Mouse (Mus musculus) heart, embryonic 14.5 days (tissue): ENCODE measurements around the gene Gm21887. TPM values are rescaled to one million over a fixed set of nuclear protein-coding genes. Genes with fewer than 3 reads are reported as not detected.
"Not testable (repeated sequence)": the region's sequence is repeated elsewhere in the genome, so short reads cannot be mapped to it uniquely, and the experiment has no call there.

ENCODE experiments used
- ATAC-seq: fragments of 200-750 bp; cut with Nextera tagmentation; 2 replicates; pipeline ENCODE4 v1.8.0; 2017; ENCODE audit warnings: low read depth, moderate TSS enrichment; ENCODE audit not compliant: insufficient number of reproducible peaks, insufficient read depth, low FRiP score
- H3K27ac ChIP-seq, 2 experiments: fragments of 200-500 bp in 1 of 2; fragments of 300-500 bp in 1 of 2; sonication (generic) in 1 of 2; replicated peaks in 1 of 2; 2 replicates each; pipeline ENCODE4 v1.5.1; 2012 to 2014; ENCODE audit warnings: low read depth in 2 of 2, low read length in 2 of 2, control low read depth in 1 of 2, mild to moderate bottlenecking in 1 of 2, mixed read lengths in 1 of 2; ENCODE audit not compliant: control insufficient read depth in 1 of 2, insufficient read depth in 1 of 2
- H3K27me3 ChIP-seq: fragments of 300-500 bp; sonication (generic); 2 replicates; pipeline ENCODE4 v1.6.1; 2014; ENCODE audit warnings: mild to moderate bottlenecking, low read length, control low read depth; ENCODE audit not compliant: control insufficient read depth, insufficient read depth
- H3K36me3 ChIP-seq: fragments of 300-500 bp; sonication (generic); 2 replicates; pipeline ENCODE4 v1.6.1; 2014; ENCODE audit warnings: mild to moderate bottlenecking, control low read depth, low read length, mixed read lengths; ENCODE audit not compliant: control insufficient read depth, insufficient read depth
- H3K4me1 ChIP-seq, 2 experiments: fragments of 200-500 bp in 1 of 2; fragments of 300-500 bp in 1 of 2; sonication (generic) in 1 of 2; 2 replicates each; pipeline ENCODE4 v1.6.1; 2012 to 2014; ENCODE audit warnings: low read length in 2 of 2, control low read depth in 1 of 2, mixed read lengths in 1 of 2; ENCODE audit not compliant: control insufficient read depth in 2 of 2, insufficient read depth in 2 of 2
- H3K4me2 ChIP-seq: fragments of 300-500 bp; sonication (generic); 2 replicates; pipeline ENCODE4 v1.6.1; 2014; ENCODE audit warnings: mild to moderate bottlenecking, low read length
- H3K4me3 ChIP-seq, 2 experiments: fragments of 200-500 bp in 1 of 2; fragments of 300-500 bp in 1 of 2; sonication (generic) in 1 of 2; 2 replicates each; pipeline ENCODE4 v1.5.1; 2012 to 2014; ENCODE audit warnings: low read length in 2 of 2, mild to moderate bottlenecking in 2 of 2, control low read depth in 1 of 2, low read depth in 1 of 2, moderate library complexity in 1 of 2; ENCODE audit not compliant: control insufficient read depth in 1 of 2, insufficient read depth in 1 of 2
- H3K9ac ChIP-seq: fragments of 300-500 bp; sonication (generic); 2 replicates; pipeline ENCODE4 v1.6.1; 2014; ENCODE audit warnings: mild to moderate bottlenecking, low read length
- H3K9me3 ChIP-seq: fragments of 300-500 bp; sonication (generic); 2 replicates; pipeline ENCODE4 v1.6.1; 2016; ENCODE audit warnings: low read length, control low read depth; ENCODE audit not compliant: control insufficient read depth
- WGBS: fragments of 180-500 bp; shearing (Covaris S2); extraction: QIAGEN DNeasy Blood & Tissue Kit; methylation state at CpG from one replicate; pipeline ENCODE4 v1.1.7; 2014; 5-methylcytosine and 5-hydroxymethylcytosine counted together
- polyA plus RNA-seq: library from polyadenylated mRNA; unstranded; fragments of >200 nt; fragmentation: Nextera tagmentation; extraction: Ambion mirVana; gene quantifications from 2 replicates; pipeline ENCODE4 v1.2.1, GENCODE M21; 2014

The Gm21887 gene
- polyA plus RNA-seq, 1 experiment from 2014 or later = 228 TPM

- not testable (repeated sequence) for H3K4me1 ChIP-seq, H3K4me3 ChIP-seq, H3K27ac ChIP-seq, H3K9me3 ChIP-seq, ATAC-seq, H3K36me3 ChIP-seq, H3K9ac ChIP-seq, H3K4me2 ChIP-seq, H3K27me3 ChIP-seq
- 68% methylated on average over 3 of the region's 3 CpGs for WGBS
These were observed 35.7 kb upstream of the Gm21887 start for GRCm38 (mm10) chrX:169973806-169974205.

GRCm38 (mm10) chrX:169974456-169974855 is 35.0 kb upstream of the Gm21887 start:
- H3K9ac ChIP-seq, H3K4me1 ChIP-seq, H3K4me2 ChIP-seq, ATAC-seq, H3K4me3 ChIP-seq, H3K27me3 ChIP-seq, H3K27ac ChIP-seq: not testable (repeated sequence)
- peaks cover 12% of the 10 kb centered on the region for H3K9me3 ChIP-seq
- WGBS = 65% methylated on average over 4 of the region's 4 CpGs
- peaks cover 11% of the 10 kb centered on the region for H3K36me3 ChIP-seq

DNA sequence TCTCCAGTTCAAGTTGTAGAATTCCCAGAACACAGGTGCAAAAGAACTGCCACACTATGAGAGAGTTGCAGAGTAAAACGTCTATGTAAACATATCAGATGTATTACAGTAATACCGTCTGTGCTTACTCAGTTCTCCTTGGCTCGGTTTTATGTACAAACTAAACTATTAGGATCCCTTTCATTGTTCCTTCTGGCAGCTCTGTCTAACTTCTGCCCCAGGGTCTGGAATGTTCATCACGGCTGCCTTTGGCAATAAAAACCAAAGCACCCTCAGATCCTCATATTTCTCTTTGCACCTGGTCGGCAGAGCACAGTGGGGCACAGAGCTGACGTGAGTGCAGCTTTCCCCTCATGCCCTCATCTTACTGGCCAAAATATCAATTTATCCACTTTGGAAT is 34.5 kb upstream of the Gm21887 start:
- Histone ChIP-seq H3K27ac (0 out of 4 replicates have a peak overlapping the region, but pooled peaks of 1 of the 2 experiments have one; percentile 15), H3K36me3 (peaks cover 16% of the 10 kb centered on the region), H3K9me3 (peaks cover 14% of the 10 kb centered on the region)
- not testable (repeated sequence) for H3K9ac ChIP-seq, H3K4me3 ChIP-seq, H3K4me1 ChIP-seq, H3K27me3 ChIP-seq, ATAC-seq, H3K4me2 ChIP-seq
- 68% methylated on average over 6 of the region's 6 CpGs for WGBS

DNA sequence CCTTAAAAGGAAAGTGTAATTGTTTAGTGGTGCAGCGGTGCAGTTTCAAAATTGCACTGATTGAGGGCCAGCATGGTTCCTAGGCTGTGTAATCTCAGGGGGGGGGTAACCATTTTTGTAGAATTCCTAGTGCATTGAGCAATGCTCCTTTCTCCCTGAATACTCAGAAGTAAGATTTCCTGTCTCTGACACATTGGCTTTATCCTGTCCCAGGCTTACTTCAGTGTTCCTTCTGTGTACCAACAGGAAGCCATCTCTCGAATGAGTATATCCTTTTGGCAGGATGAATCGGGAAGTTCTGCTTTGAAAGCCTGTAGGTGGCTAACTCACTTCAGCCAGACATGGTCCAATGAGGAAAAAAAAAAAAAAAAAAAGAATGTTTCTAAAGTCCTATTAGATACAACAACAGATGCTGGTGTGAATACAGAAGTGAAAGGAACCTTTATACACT is 33.8 kb upstream of the Gm21887 start:
- Histone ChIP-seq H3K9me3 (peaks cover 14% of the 10 kb centered on the region), H3K36me3 (peaks cover 18% of the 10 kb centered on the region), H3K27ac (peak overlapping the region; percentile 12 to 15; a peak in 1 of 4 replicates)
- WGBS = 63% methylated on average over 3 of the region's 3 CpGs
- H3K4me1 ChIP-seq, H3K9ac ChIP-seq, H3K4me3 ChIP-seq, H3K4me2 ChIP-seq, H3K27me3 ChIP-seq: not testable (repeated sequence)
- peak; percentile 27 for ATAC-seq

GRCm38 (mm10) chrX:169976340-169976739 is 33.1 kb upstream of the Gm21887 start:
- ATAC-seq, H3K4me3 ChIP-seq, H3K4me2 ChIP-seq, H3K27ac ChIP-seq, H3K4me1 ChIP-seq, H3K27me3 ChIP-seq, H3K9ac ChIP-seq: not testable (repeated sequence)
- Histone ChIP-seq H3K36me3 (peaks cover 23% of the 10 kb centered on the region), H3K9me3 (peaks cover 14% of the 10 kb centered on the region)
- 71% methylated on average over 5 of the region's 5 CpGs for WGBS

GRCm38 (mm10) chrX:169977856-169978435 is 31.5 kb upstream of the Gm21887 start:
- not testable (repeated sequence) for H3K9ac ChIP-seq

GRCm38 (mm10) chrX:169978436-169979381 is 30.8 kb upstream of the Gm21887 start:
- ATAC-seq, H3K27me3 ChIP-seq, H3K4me3 ChIP-seq, H3K4me1 ChIP-seq: not testable (repeated sequence)
- H3K4me2 ChIP-seq = peak overlapping the region; percentile 28
- 0 out of 2 replicates have a peak overlapping the region, but pooled peaks have one; percentile 0 for H3K9ac ChIP-seq
- 54% methylated on average over 29 of the region's 29 CpGs for WGBS
- peak overlapping the region; percentile 43 to 79 for H3K27ac ChIP-seq
- peaks cover 28% of the 10 kb centered on the region for H3K9me3 ChIP-seq
- peaks cover 43% of the 10 kb centered on the region for H3K36me3 ChIP-seq

More at GRCm38 (mm10) chrX:169977856-169978435, 31.5 kb upstream of the Gm21887 start:
- H3K36me3 ChIP-seq = peaks cover 39% of the 10 kb centered on the region
- H3K4me3 ChIP-seq, H3K4me1 ChIP-seq, H3K4me2 ChIP-seq, H3K27me3 ChIP-seq, ATAC-seq: not testable (repeated sequence)
- H3K27ac ChIP-seq = peak overlapping the region; percentile 43 to 79; a peak in 3 of 4 replicates
- WGBS = 77% methylated on average over 7 of the region's 7 CpGs
- H3K9me3 ChIP-seq = peaks cover 23% of the 10 kb centered on the region
